Mouse (Mus musculus) erythroblast, embryonic 14.5 days (primary cell): ENCODE measurements around the gene Prmt8.

Experiments
- GATA1 ChIP-seq: IDR thresholded peaks from 2 replicates; pipeline ENCODE4 v1.6.1; 2012; ENCODE audit warnings: low read length, inconsistent platforms, mixed read lengths
- TAL1 ChIP-seq: IDR thresholded peaks from 3 replicates; pipeline ENCODE4 v1.6.1; 2012; ENCODE audit warnings: low read length, inconsistent platforms, mixed read lengths

- TF ChIP-seq GATA1 (no peak), TAL1 (no peak)
Measured at GRCm38 (mm10) chr6:127693681-127694080, 75.6 kb downstream of the Prmt8 start.
